Mouse (Mus musculus): ENCODE measurements around the gene Copb2. TPM values are rescaled to one million over a fixed set of nuclear protein-coding genes. Genes with fewer than 3 reads are reported as not detected.

Copb2 gene
- polyA plus RNA-seq, 1 experiment, result 49.2 TPM

- H3K4me1 ChIP-seq (ENCODE audit: control insufficient read depth, insufficient read depth, low read length), result no peaks in the 10 kb centered on the region
- no peak overlapping the region for H3K27ac ChIP-seq (ENCODE audit: control insufficient read depth, insufficient read depth, low read depth, low read length, poor library complexity)
- WGBS, result 67% methylated on average over 4 of the region's 4 CpGs
Observed at GRCm38 (mm10) chr9:98534675-98535280, 28.7 kb upstream of the Copb2 start.

GRCm38 (mm10) chr9:98535763-98536162 lies 27.8 kb upstream of the Copb2 start:
- Histone ChIP-seq H3K4me3 (replicated peaks; ENCODE audit: control insufficient read depth, low read depth, low read length) (no peak overlapping the region), H3K4me1 (ENCODE audit: control insufficient read depth, insufficient read depth, low read length) (no peaks in the 10 kb centered on the region), H3K27ac (ENCODE audit: control insufficient read depth, insufficient read depth, low read depth, low read length, poor library complexity) (no peak overlapping the region)
- TF ChIP-seq CTCF (IDR thresholded peaks at IDR 0.05; ENCODE audit: control insufficient read depth, insufficient read depth, low read length) (peak; percentile 27; the same call in 1 of the 2 replicates), POLR2A (IDR thresholded peaks at IDR 0.05; ENCODE audit: borderline replicate concordance, control insufficient read depth, low read depth, low read length) (no peak)

More at GRCm38 (mm10) chr9:98534675-98535280, 28.7 kb upstream of the Copb2 start:
- TF ChIP-seq POLR2A (IDR thresholded peaks at IDR 0.05; ENCODE audit: borderline replicate concordance, control insufficient read depth, low read depth, low read length) (no peak), CTCF (IDR thresholded peaks at IDR 0.05; ENCODE audit: control insufficient read depth, insufficient read depth, low read length) (no peak)
- no peak overlapping the region for H3K4me3 ChIP-seq (replicated peaks; ENCODE audit: control insufficient read depth, low read depth, low read length)

GRCm38 (mm10) chr9:98538017-98538712 lies 25.4 kb upstream of the Copb2 start:
- Histone ChIP-seq H3K4me3 (replicated peaks; ENCODE audit: control insufficient read depth, low read depth, low read length) (no peak overlapping the region), H3K27ac (ENCODE audit: control insufficient read depth, insufficient read depth, low read depth, low read length, poor library complexity) (no peak overlapping the region), H3K4me1 (ENCODE audit: control insufficient read depth, insufficient read depth, low read length) (no peaks in the 10 kb centered on the region)
- 76% methylated on average over 13 of the region's 13 CpGs for WGBS
- no peak for TF ChIP-seq POLR2A (IDR thresholded peaks at IDR 0.05; ENCODE audit: borderline replicate concordance, control insufficient read depth, low read depth, low read length)
- no peak for TF ChIP-seq CTCF (IDR thresholded peaks at IDR 0.05; ENCODE audit: control insufficient read depth, insufficient read depth, low read length)

GRCm38 (mm10) chr9:98538713-98539360 lies 24.7 kb upstream of the Copb2 start:
- H3K4me1 ChIP-seq (ENCODE audit: control insufficient read depth, insufficient read depth, low read length), result no peaks in the 10 kb centered on the region
- WGBS, result 9% methylated on average over 13 of the region's 13 CpGs
- TF ChIP-seq CTCF (IDR thresholded peaks at IDR 0.05; ENCODE audit: control insufficient read depth, insufficient read depth, low read length) (0 out of 2 replicates have a peak, but pooled peaks have one; percentile 1), POLR2A (IDR thresholded peaks at IDR 0.05; ENCODE audit: borderline replicate concordance, control insufficient read depth, low read depth, low read length) (no peak)
- no peak overlapping the region for H3K27ac ChIP-seq (ENCODE audit: control insufficient read depth, insufficient read depth, low read depth, low read length, poor library complexity)
- H3K4me3 ChIP-seq (replicated peaks; ENCODE audit: control insufficient read depth, low read depth, low read length), result no peak overlapping the region

GRCm38 (mm10) chr9:98544042-98544441 lies 19.5 kb upstream of the Copb2 start:
- TF ChIP-seq POLR2A (IDR thresholded peaks at IDR 0.05; ENCODE audit: borderline replicate concordance, control insufficient read depth, low read depth, low read length) (no peak), CTCF (IDR thresholded peaks at IDR 0.05; ENCODE audit: control insufficient read depth, insufficient read depth, low read length) (no peak)
- no peak overlapping the region for H3K4me3 ChIP-seq (replicated peaks; ENCODE audit: control insufficient read depth, low read depth, low read length)
- no peak overlapping the region for H3K27ac ChIP-seq (ENCODE audit: control insufficient read depth, insufficient read depth, low read depth, low read length, poor library complexity)
- H3K4me1 ChIP-seq (ENCODE audit: control insufficient read depth, insufficient read depth, low read length), result no peaks in the 10 kb centered on the region
- 78% methylated on average over 3 of the region's 3 CpGs for WGBS

GRCm38 (mm10) chr9:98583852-98584251 lies 20.3 kb downstream of the Copb2 start:
- no peak for TF ChIP-seq POLR2A (IDR thresholded peaks at IDR 0.05; ENCODE audit: borderline replicate concordance, control insufficient read depth, low read depth, low read length)
- TF ChIP-seq CTCF (IDR thresholded peaks at IDR 0.05; ENCODE audit: control insufficient read depth, insufficient read depth, low read length), result no peak
- H3K4me3 ChIP-seq (replicated peaks; ENCODE audit: control insufficient read depth, low read depth, low read length), result no peak overlapping the region
- 86% methylated on average over 4 of the region's 4 CpGs for WGBS
- H3K4me1 ChIP-seq (ENCODE audit: control insufficient read depth, insufficient read depth, low read length), result no peaks in the 10 kb centered on the region
- no peak overlapping the region for H3K27ac ChIP-seq (ENCODE audit: control insufficient read depth, insufficient read depth, low read depth, low read length, poor library complexity)

- no peak overlapping the region for H3K27ac ChIP-seq (ENCODE audit: control insufficient read depth, insufficient read depth, low read depth, low read length, poor library complexity)
- H3K4me3 ChIP-seq (replicated peaks; ENCODE audit: control insufficient read depth, low read depth, low read length), result no peak overlapping the region
- no peaks in the 10 kb centered on the region for H3K4me1 ChIP-seq (ENCODE audit: control insufficient read depth, insufficient read depth, low read length)
- 69% methylated on average over 6 of the region's 6 CpGs for WGBS
- TF ChIP-seq CTCF (IDR thresholded peaks at IDR 0.05; ENCODE audit: control insufficient read depth, insufficient read depth, low read length), result no peak
- no peak for TF ChIP-seq POLR2A (IDR thresholded peaks at IDR 0.05; ENCODE audit: borderline replicate concordance, control insufficient read depth, low read depth, low read length)
Observed at GRCm38 (mm10) chr9:98600094-98600493, 36.6 kb downstream of the Copb2 start.

GRCm38 (mm10) chr9:98601156-98601836 lies 37.8 kb downstream of the Copb2 start, which contains the start of gene Mrps22:
TSS of gene Mrps22 (minus strand) at chr9:98601660.
- H3K27ac ChIP-seq (ENCODE audit: control insufficient read depth, insufficient read depth, low read depth, low read length, poor library complexity), result peak within 1 kb of the TSS; percentile 31; the same call in 1 of the 2 replicates
- TF ChIP-seq POLR2A (IDR thresholded peaks at IDR 0.05; ENCODE audit: borderline replicate concordance, control insufficient read depth, low read depth, low read length) (peak; percentile 59; the same call in 1 of the 2 replicates), CTCF (IDR thresholded peaks at IDR 0.05; ENCODE audit: control insufficient read depth, insufficient read depth, low read length) (no peak)
- peak within 1 kb of the TSS; percentile 88 for H3K4me3 ChIP-seq (replicated peaks; ENCODE audit: control insufficient read depth, low read depth, low read length)
- WGBS, result under 1% methylated on average over 44 of the region's 44 CpGs
- H3K4me1 ChIP-seq (ENCODE audit: control insufficient read depth, insufficient read depth, low read length), result no peaks in the 10 kb centered on the region
